ENCODE assay signal across 13 mouse cellular contexts in the genomic region with DNA sequence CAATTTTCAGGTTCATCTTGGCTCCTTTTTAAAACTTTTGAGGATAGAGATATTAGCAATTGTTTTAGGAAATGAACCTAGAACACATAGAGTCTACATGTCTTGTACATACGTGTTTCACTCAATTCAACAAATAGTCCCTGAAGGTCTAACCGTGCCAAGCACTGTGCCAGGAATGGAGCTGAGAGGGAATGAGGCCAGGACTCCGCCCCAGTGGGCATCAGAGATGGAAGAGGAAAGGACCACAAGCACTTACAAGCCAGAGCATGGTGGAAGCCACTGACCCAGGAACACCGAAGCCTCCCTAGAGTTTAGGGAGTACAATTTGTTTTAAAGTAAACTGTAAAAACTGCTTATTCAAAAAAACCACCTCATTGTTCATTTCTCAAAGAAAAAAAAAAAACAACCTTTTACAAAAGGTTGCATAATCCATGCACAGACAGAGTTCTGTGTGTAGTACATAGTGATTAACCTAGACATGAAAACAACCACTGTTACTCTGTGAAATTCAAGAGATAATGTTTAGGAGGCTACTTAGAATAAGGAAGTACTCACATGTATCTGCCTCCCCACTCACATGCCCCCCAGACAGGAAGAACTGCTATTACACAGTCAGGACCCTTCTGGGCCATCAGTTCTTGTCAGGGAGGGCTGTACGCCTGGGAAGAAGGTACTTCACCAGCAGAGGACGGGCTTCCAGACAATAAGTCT. TPM values are rescaled to one million over a fixed set of nuclear protein-coding genes. Genes with fewer than 3 reads are reported as not detected.
DNase-seq lines count a peak whose midpoint lies in the region; ATAC-seq and TF ChIP-seq lines count a peak whose summit lies in the region.
"Had no signal": no experiment of that assay in that cellular context is flagged by ENCODE, and none has a peak within 500 bp of the region (broad histone marks: within the 10 kb centered on the region; RNA-seq: fewer than 3 reads in every experiment).

No protein-coding gene starts in this region.

- H3K36me3 ChIP-seq in intestine, postnatal 0 days (ENCODE audit: control insufficient read depth, insufficient read depth), result peaks cover 21% of the 10 kb centered on the region
- peaks cover 1% of the 10 kb centered on the region; the same call in 1 of the 2 replicates for H3K36me3 ChIP-seq in intestine, embryonic 15.5 days
- peaks cover 51% of the 10 kb centered on the region for H3K36me3 ChIP-seq in lung, embryonic 14.5 days (ENCODE audit: insufficient read depth)

- no peak for TF ChIP-seq POLR2A in olfactory bulb, adult 2 months (IDR thresholded peaks at IDR 0.05; ENCODE audit: insufficient read depth, low read depth, low read length)

- ATAC-seq in intestine, postnatal 0 days, result no peak
- no peak for ATAC-seq in intestine, embryonic 15.5 days
- ATAC-seq in lung, embryonic 14.5 days (ENCODE audit: insufficient read depth), result no peak
- ATAC-seq: forebrain, embryonic 14.5 days had no signal

- peak; percentile 45 to 58 for DNase-seq in cerebellum, postnatal 10 days
- no peak for DNase-seq in cerebellum, adult 9-10 months
- DNase-seq in lung, embryonic 14.5 days, result no peak
- DNase-seq in lung, adult 18-20 months, result no peak
- DNase-seq in layer of hippocampus, adult 9-11 months, result no peak
- DNase-seq: adrenal gland, postnatal 25 days; cerebellum, adult 9-11 months had no signal

- H3K9me3 ChIP-seq in intestine, postnatal 0 days (ENCODE audit: control insufficient read depth), result no peaks in the 10 kb centered on the region
- H3K9me3 ChIP-seq in intestine, embryonic 15.5 days, result no peaks in the 10 kb centered on the region
- H3K9me3 ChIP-seq in lung, embryonic 14.5 days (ENCODE audit: low read depth, low read length), result no peaks in the 10 kb centered on the region
- H3K9me3 ChIP-seq: liver, embryonic 15.5 days; neural tube, embryonic 13.5 days had no signal

- H3K4me1 ChIP-seq in intestine, postnatal 0 days (replicated peaks; ENCODE audit: control insufficient read depth, insufficient read depth, low read length), result no peaks in the 10 kb centered on the region
- H3K4me1 ChIP-seq in intestine, embryonic 15.5 days (replicated peaks), result no peaks in the 10 kb centered on the region
- no peaks in the 10 kb centered on the region for H3K4me1 ChIP-seq in lung, embryonic 14.5 days (ENCODE audit: insufficient read depth)
- peaks cover 14% of the 10 kb centered on the region for H3K4me1 ChIP-seq in olfactory bulb, adult 2 months (ENCODE audit: control insufficient read depth, insufficient read depth, low read length)
- H3K4me1 ChIP-seq: neural tube, embryonic 13.5 days had no signal

- no peak overlapping the region for H3K27ac ChIP-seq in intestine, postnatal 0 days (ENCODE audit: low read depth, low read length)
- no peak overlapping the region for H3K27ac ChIP-seq in intestine, embryonic 15.5 days
- H3K27ac ChIP-seq in lung, embryonic 14.5 days (ENCODE audit: low read depth), result no peak overlapping the region
- 0 out of 2 replicates have a peak overlapping the region, but pooled peaks have one; percentile 20 for H3K27ac ChIP-seq in olfactory bulb, adult 2 months (ENCODE audit: insufficient read depth, low read depth, low read length)
- H3K27ac ChIP-seq: liver, embryonic 15.5 days; neural tube, embryonic 13.5 days had no signal

- TF ChIP-seq CTCF in intestine, postnatal 0 days (IDR thresholded peaks at IDR 0.05; ENCODE audit: low read depth), result peak; percentile 14; the same call in 1 of the 2 replicates
- TF ChIP-seq CTCF in lung, embryonic 14.5 days (IDR thresholded peaks at IDR 0.05; ENCODE audit: low read depth), result 0 out of 2 replicates have a peak, but pooled peaks have one; percentile 5
- no peak for TF ChIP-seq CTCF in olfactory bulb, adult 2 months (IDR thresholded peaks at IDR 0.05; ENCODE audit: insufficient read depth, low read depth, low read length)

- no peak overlapping the region for H3K4me2 ChIP-seq in intestine, postnatal 0 days (replicated peaks; ENCODE audit: low read depth)
- no peak overlapping the region for H3K4me2 ChIP-seq in intestine, embryonic 15.5 days (replicated peaks)
- H3K4me2 ChIP-seq in lung, embryonic 14.5 days, result no peak overlapping the region
- H3K4me2 ChIP-seq: liver, embryonic 15.5 days; neural tube, embryonic 13.5 days had no signal

- no peak overlapping the region for H3K4me3 ChIP-seq in intestine, postnatal 0 days (ENCODE audit: low read depth, low read length)
- H3K4me3 ChIP-seq in intestine, embryonic 15.5 days (replicated peaks), result no peak overlapping the region
- no peak overlapping the region for H3K4me3 ChIP-seq in lung, embryonic 14.5 days (ENCODE audit: low read depth, low read length)
- no peak overlapping the region for H3K4me3 ChIP-seq in olfactory bulb, adult 2 months (ENCODE audit: insufficient read depth, low read depth, low read length)
- H3K4me3 ChIP-seq: liver, embryonic 15.5 days; neural tube, embryonic 13.5 days had no signal

- no peak overlapping the region for H3K9ac ChIP-seq in intestine, postnatal 0 days (ENCODE audit: low read depth, low read length)
- no peak overlapping the region for H3K9ac ChIP-seq in intestine, embryonic 15.5 days
- H3K9ac ChIP-seq in lung, embryonic 14.5 days, result no peak overlapping the region
- H3K9ac ChIP-seq: liver, embryonic 15.5 days; neural tube, embryonic 13.5 days had no signal

- WGBS in intestine, postnatal 0 days, result 79% methylated on average over 6 of the region's 6 CpGs
- 82% methylated on average over 6 of the region's 6 CpGs for WGBS in intestine, embryonic 15.5 days
- 82% methylated on average over 6 of the region's 6 CpGs for WGBS in lung, embryonic 14.5 days
- 53% methylated on average over 6 of the region's 6 CpGs for WGBS in olfactory bulb, adult 2 months

- no peaks in the 10 kb centered on the region for H3K27me3 ChIP-seq in intestine, postnatal 0 days (replicated peaks; ENCODE audit: control insufficient read depth, insufficient read depth, low read length)
- no peaks in the 10 kb centered on the region for H3K27me3 ChIP-seq in intestine, embryonic 15.5 days (replicated peaks)
- no peaks in the 10 kb centered on the region for H3K27me3 ChIP-seq in lung, embryonic 14.5 days (ENCODE audit: insufficient read depth, low read length)
- H3K27me3 ChIP-seq: liver, embryonic 15.5 days; neural tube, embryonic 13.5 days had no signal

RNA-seq across cellular contexts. Expression of gene Otulin, which starts 9.9 kb away (rescaled TPM):
- 29.9 and 30.8 TPM in 2 replicates for polyA plus RNA-seq in intestine, postnatal 0 days (2015; fragmentation: Nextera tagmentation; extraction: Ambion mirVana)
- 31.3 and 32.8 TPM in 2 replicates for polyA plus RNA-seq in intestine, embryonic 15.5 days (2015; fragmentation: Nextera tagmentation; extraction: Ambion mirVana)
- polyA plus RNA-seq in lung, embryonic 14.5 days (2014; fragmentation: Nextera tagmentation; extraction: Ambion mirVana), result 39.2 and 41.8 TPM in 2 replicates
- not detected in 2 replicates for polyA plus RNA-seq in olfactory bulb, adult 2 months (2012; ENCODE audit: insufficient read depth, insufficient read length, low replicate concordance, missing spikeins)

Comparison
In these comparisons a context has a peak if more than half of its experiments do, and no peak if none do; other contexts are left out.
1. DNase-seq: peak in cerebellum, postnatal 10 days (2 of 2); none in cerebellum, adult 9-10 months (single experiment), lung, embryonic 14.5 days (single experiment), lung, adult 18-20 months (0 of 2) and layer of hippocampus, adult 9-11 months (single experiment).